Mouse (Mus musculus) kidney, embryonic 16.5 days (tissue): Measurements from ENCODE around the gene Adh5. TPM values are rescaled to one million over a fixed set of nuclear protein-coding genes. Genes with fewer than 3 reads are reported as not detected.
A peak's percentile ranks its signal among the peaks of the same experiment; 100 is the strongest.

Experiments
- ATAC-seq: fragments of 200-750 bp; cut with Nextera tagmentation; 2 replicates; pipeline ENCODE4 v1.8.0; 2017; ENCODE audit warnings: moderate TSS enrichment; ENCODE audit not compliant: low FRiP score, low TSS enrichment
- H3K27ac ChIP-seq: fragments of 300-500 bp; sonication (generic); 2 replicates; pipeline ENCODE4 v1.5.1; 2014; ENCODE audit warnings: low read length
- H3K27me3 ChIP-seq: fragments of 300-500 bp; sonication (generic); 2 replicates; pipeline ENCODE4 v1.6.1; 2014; ENCODE audit warnings: low read length, control low read depth, mixed read lengths; ENCODE audit not compliant: insufficient read depth
- H3K36me3 ChIP-seq: fragments of 300-500 bp; sonication (generic); 2 replicates; pipeline ENCODE4 v1.6.1; 2014; ENCODE audit warnings: low read length, control low read depth, mixed read lengths; ENCODE audit not compliant: insufficient read depth
- H3K4me1 ChIP-seq: fragments of 300-500 bp; sonication (generic); 2 replicates; pipeline ENCODE4 v1.6.1; 2014; ENCODE audit warnings: low read length, control low read depth, mixed read lengths; ENCODE audit not compliant: insufficient read depth
- H3K4me2 ChIP-seq: fragments of 300-500 bp; sonication (generic); replicated peaks from 2 replicates; pipeline ENCODE4 v1.6.1; 2014; ENCODE audit warnings: low read depth, low read length
- H3K4me3 ChIP-seq: fragments of 300-500 bp; sonication (generic); 2 replicates; pipeline ENCODE4 v1.5.1; 2014; ENCODE audit warnings: mild to moderate bottlenecking, low read length
- H3K9ac ChIP-seq: fragments of 300-500 bp; sonication (generic); replicated peaks from 2 replicates; pipeline ENCODE4 v1.6.1; 2014; ENCODE audit warnings: low read length
- H3K9me3 ChIP-seq: fragments of 300-500 bp; sonication (generic); 2 replicates; pipeline ENCODE4 v1.6.1; 2016; ENCODE audit warnings: low read length, control low read depth
- WGBS: fragments of 180-500 bp; shearing (Covaris S2); extraction: QIAGEN DNeasy Blood & Tissue Kit; methylation state at CpG from one replicate; pipeline ENCODE4 v1.1.7; 2014; 5-methylcytosine and 5-hydroxymethylcytosine counted together
- polyA plus RNA-seq: library from polyadenylated mRNA; unstranded; fragments of >200 nt; fragmentation: Nextera tagmentation; extraction: Ambion mirVana; gene quantifications from 2 replicates; pipeline ENCODE4 v1.2.1, GENCODE M21; 2015

Gene Adh5
- polyA plus RNA-seq = 258 and 276 TPM in 2 replicates

DNA sequence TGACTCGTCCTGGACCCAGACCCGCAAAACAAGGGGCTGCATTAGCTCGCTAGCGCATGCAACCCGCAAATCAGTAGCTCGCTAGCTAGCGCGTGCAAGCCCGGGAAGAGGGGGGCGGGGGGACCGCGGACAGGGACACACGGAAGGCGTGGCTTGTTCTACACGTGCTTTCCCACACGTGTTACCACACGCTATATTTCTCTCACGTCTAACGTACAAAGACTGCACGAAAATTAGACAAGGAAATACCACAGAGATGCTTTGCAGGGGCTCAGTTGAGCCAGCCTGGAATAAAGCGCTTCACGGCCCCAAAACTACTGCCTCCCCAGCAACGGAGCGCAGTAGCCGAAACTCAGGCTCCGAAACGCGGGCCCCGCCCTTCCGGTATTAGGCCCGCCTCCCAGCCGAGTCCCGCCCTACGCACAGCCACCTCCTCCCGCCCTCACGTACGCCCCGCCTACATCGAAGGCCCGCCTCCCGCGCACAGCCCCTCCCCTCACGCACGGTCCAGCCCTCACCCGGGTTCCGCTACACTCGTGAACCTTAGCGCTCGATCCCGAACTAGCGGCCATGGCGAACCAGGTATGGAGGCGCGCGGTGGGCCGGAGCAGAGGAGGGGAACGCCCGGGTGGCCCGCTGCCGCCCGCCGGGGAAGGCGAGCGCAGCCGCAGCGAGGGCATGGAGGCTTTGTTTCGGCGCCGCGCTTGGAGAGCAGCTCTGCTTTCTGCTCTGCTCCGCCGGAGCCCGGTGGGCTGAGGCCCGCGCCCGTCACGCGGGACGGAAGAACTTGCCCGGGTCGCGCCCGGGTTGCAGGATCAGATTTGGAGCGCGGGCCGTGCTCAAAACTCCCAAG lies at the start of gene Adh5:
Gene Adh5 (plus strand): TSS at position 482 of the 853 bp plus-strand sequence.
- peak within 1 kb of the TSS; percentile 66 for H3K4me3 ChIP-seq
- H3K4me1 ChIP-seq = peaks cover 13% of the 10 kb centered on the region
- H3K27me3 ChIP-seq = no peaks in the 10 kb centered on the region
- peak within 1 kb of the TSS; percentile 82 for H3K27ac ChIP-seq
- H3K4me2 ChIP-seq = peak within 1 kb of the TSS; percentile 79
- WGBS = under 1% methylated on average over 84 of the region's 86 CpGs
- H3K36me3 ChIP-seq = peaks cover 18% of the 10 kb centered on the region; the same call in 1 of the 2 replicates
- no peaks in the 10 kb centered on the region for H3K9me3 ChIP-seq
- peak within 1 kb of the TSS; percentile 82 for H3K9ac ChIP-seq
- peak; percentile 99 for ATAC-seq

DNA sequence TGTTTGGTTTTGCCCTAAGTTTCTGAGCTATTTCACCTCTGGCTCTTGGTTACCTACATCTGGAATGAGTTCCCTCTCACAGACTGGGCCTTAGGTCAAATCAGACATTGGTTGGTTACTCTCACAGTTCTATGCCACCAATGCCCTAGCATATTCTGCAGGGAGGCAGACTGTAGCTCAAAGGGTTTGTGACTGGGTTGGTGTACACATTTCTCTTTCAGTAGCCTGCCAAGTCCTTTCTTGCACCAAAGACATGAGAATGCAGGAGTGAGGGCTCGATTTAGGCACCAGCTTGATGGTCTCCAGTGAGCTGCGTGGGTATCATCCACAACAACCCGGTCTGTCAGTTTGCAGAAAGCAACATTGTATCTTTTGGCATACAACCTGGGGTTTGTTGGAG lies 38.0 kb upstream of the Adh5 start:
- Histone ChIP-seq H3K36me3 (no peaks in the 10 kb centered on the region), H3K4me2 (no peak overlapping the region), H3K4me1 (0 out of 2 replicates have a peak, but pooled peaks cover 4% of the 10 kb centered on the region), H3K4me3 (no peak overlapping the region), H3K9me3 (no peaks in the 10 kb centered on the region), H3K27ac (no peak overlapping the region), H3K9ac (no peak overlapping the region), H3K27me3 (no peaks in the 10 kb centered on the region)
- 67% methylated on average over 3 of the region's 3 CpGs for WGBS
- no peak for ATAC-seq

DNA sequence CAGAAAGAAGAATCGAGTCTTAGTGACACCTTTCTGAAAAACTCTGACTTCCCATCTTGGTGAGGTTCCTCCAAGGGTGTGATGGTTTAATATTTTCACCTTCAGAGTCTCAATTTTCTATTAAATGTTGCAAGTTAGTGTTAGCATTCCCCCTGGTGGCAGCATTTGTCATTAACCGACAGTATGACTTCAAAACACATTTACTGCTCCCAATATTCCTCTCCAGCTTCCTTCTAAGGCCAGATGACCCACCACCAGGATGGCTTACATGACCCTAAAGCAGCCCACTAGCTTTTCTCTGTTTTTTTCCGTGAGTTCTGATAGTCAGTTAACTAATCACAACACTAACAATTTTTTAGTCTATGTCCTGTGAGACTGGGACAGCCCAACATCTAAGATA lies 37.6 kb upstream of the Adh5 start:
- WGBS = 34% methylated on average over 3 of the region's 3 CpGs
- H3K4me2 ChIP-seq = no peak overlapping the region
- no peaks in the 10 kb centered on the region for H3K36me3 ChIP-seq
- 0 out of 2 replicates have a peak, but pooled peaks cover 4% of the 10 kb centered on the region for H3K4me1 ChIP-seq
- no peaks in the 10 kb centered on the region for H3K27me3 ChIP-seq
- no peak overlapping the region for H3K9ac ChIP-seq
- no peak overlapping the region for H3K27ac ChIP-seq
- no peak overlapping the region for H3K4me3 ChIP-seq
- H3K9me3 ChIP-seq = no peaks in the 10 kb centered on the region
- ATAC-seq = no peak

DNA sequence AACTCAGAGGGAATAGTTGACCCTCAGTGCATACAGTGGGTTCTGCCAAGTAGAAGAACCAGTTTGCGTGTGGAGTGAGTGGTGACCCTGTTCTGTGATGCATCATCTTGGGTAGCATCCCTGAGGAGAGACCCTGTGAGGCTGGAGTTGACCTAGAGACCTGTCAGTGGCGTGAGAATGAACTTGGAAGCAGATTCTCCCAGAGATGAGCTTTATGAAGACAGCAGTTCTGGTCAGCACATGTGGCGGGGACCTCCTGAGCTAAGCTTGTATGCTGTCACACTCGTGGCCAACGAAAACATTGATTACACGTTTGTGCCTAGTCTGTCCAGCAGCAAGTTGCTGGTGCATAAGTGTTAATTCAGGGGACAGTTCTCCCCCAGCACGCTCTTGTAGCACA lies 37.1 kb upstream of the Adh5 start:
- no peak overlapping the region for H3K27ac ChIP-seq

DNA sequence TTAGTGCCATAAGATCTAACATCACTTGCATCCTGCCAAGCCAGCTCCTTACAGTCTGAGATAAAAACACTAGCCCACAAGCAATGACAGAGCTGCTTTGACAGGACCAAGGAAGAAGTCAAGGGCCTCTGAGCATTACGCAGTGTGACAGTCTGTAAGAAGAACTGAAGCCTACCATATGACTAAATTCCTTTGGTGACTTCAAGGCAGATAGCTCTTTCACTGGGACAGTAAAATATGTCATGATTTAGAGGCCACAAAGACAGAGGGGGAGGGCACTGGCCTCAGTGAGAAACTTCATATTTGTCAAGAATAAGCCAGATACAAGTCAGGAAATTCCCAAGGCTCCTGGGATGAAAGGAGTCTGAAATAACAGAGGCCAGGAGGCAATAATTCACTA lies 35.0 kb upstream of the Adh5 start:
- H3K9me3 ChIP-seq = no peaks in the 10 kb centered on the region
- no peak overlapping the region for H3K4me3 ChIP-seq
- H3K4me1 ChIP-seq = 0 out of 2 replicates have a peak, but pooled peaks cover 4% of the 10 kb centered on the region
- no peaks in the 10 kb centered on the region for H3K36me3 ChIP-seq
- ATAC-seq = peak; percentile 90
- WGBS = 65% methylated on average over 1 of the region's 1 CpGs
- H3K4me2 ChIP-seq = no peak overlapping the region
- no peak overlapping the region for H3K9ac ChIP-seq
- no peaks in the 10 kb centered on the region for H3K27me3 ChIP-seq
- peak overlapping the region; percentile 47; the same call in 1 of the 2 replicates for H3K27ac ChIP-seq

More for the DNA sequence above, 37.1 kb upstream of the Adh5 start:
- Histone ChIP-seq H3K27me3 (no peaks in the 10 kb centered on the region), H3K9me3 (no peaks in the 10 kb centered on the region), H3K36me3 (no peaks in the 10 kb centered on the region), H3K4me2 (no peak overlapping the region), H3K9ac (no peak overlapping the region), H3K4me3 (no peak overlapping the region), H3K4me1 (0 out of 2 replicates have a peak, but pooled peaks cover 4% of the 10 kb centered on the region)
- ATAC-seq = peak; percentile 50; the same call in 1 of the 2 replicates
- 57% methylated on average over 7 of the region's 7 CpGs for WGBS

DNA sequence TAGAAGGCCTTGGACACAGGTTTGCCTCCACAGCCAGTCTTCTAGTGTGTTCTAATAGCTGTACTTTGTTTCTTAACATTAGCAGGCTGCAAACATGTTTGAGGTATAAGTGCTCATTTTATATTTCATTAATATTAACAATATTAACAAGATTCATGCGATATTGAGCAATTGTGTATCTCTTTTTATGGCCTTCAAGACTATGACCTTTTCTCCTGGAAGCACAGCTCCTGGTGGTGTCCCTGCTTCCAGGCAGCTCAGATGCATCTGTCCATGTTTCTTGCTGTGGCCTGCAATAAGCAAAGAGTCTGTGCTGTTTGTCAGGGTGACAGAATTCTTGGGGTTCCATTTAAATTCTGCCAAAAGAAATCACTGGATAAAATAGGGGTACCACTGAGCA lies 33.3 kb upstream of the Adh5 start:
- Histone ChIP-seq H3K9ac (no peak overlapping the region), H3K36me3 (no peaks in the 10 kb centered on the region), H3K4me3 (no peak overlapping the region), H3K4me2 (no peak overlapping the region), H3K9me3 (no peaks in the 10 kb centered on the region), H3K27ac (no peak overlapping the region), H3K4me1 (0 out of 2 replicates have a peak, but pooled peaks cover 4% of the 10 kb centered on the region), H3K27me3 (no peaks in the 10 kb centered on the region)
- WGBS = 90% methylated on average over 1 of the region's 1 CpGs
- no peak for ATAC-seq

DNA sequence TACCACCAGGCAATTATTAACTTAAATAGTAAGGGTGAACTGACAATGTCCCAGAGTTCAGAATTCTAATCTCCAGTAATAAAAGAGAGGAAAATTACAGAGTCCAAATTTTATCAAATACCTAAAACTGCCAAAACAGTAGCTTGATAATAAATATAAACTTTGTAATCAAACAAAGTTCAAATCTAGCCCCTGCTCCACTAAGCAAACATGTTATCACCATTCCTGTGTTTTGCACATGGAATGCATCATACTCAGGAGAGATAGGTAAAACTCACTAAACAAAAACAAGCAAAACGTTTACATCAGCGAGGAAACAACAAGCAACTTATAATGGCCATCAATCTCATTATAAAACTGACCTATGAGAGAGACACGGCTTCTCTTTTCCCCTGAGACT lies 32.7 kb upstream of the Adh5 start:
- Histone ChIP-seq H3K4me1 (0 out of 2 replicates have a peak, but pooled peaks cover 4% of the 10 kb centered on the region), H3K9me3 (no peaks in the 10 kb centered on the region), H3K27ac (no peak overlapping the region), H3K36me3 (no peaks in the 10 kb centered on the region), H3K9ac (no peak overlapping the region), H3K4me3 (no peak overlapping the region), H3K27me3 (no peaks in the 10 kb centered on the region), H3K4me2 (no peak overlapping the region)
- ATAC-seq = no peak
- WGBS = 69% methylated on average over 3 of the region's 3 CpGs

DNA sequence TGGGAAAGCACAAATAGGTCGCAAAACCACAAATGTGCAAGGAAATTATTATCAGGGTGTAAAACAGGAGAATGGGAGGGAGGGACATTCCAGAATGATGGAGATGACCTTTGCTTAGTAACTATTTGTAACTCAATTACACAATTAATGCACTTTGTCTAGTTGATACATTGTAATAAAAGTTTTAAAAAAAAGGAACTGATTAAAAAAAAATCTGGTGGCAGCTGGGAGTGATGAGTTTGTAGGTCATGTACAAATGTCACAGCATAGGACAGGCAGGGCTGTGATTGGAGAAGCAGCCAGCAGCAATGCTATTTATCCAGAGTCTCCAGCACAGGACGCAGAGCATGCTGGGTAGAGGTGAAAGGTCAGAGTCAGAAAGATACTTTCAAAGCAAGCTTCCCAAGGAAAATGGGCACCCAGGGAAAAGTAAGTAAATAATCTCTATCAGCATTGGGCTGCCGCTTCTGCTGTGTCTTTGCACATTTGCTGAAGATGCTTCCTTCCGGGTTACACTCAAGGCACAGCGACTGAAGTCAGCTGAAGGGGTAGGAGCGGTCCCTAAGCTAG lies 27.7 kb upstream of the Adh5 start, which contains the start of gene Adh4:
Gene Adh4 (plus strand): TSS at position 346 of the 570 bp plus-strand sequence.
- H3K27me3 ChIP-seq = no peaks in the 10 kb centered on the region
- WGBS = 68% methylated on average over 6 of the region's 6 CpGs
- H3K9ac ChIP-seq = no peak within 1 kb of the TSS
- no peak within 1 kb of the TSS for H3K4me2 ChIP-seq
- H3K4me1 ChIP-seq = no peaks in the 10 kb centered on the region
- no peak for ATAC-seq
- H3K36me3 ChIP-seq = no peaks in the 10 kb centered on the region
- no peak within 1 kb of the TSS for H3K27ac ChIP-seq
- no peaks in the 10 kb centered on the region for H3K9me3 ChIP-seq
- no peak within 1 kb of the TSS for H3K4me3 ChIP-seq

DNA sequence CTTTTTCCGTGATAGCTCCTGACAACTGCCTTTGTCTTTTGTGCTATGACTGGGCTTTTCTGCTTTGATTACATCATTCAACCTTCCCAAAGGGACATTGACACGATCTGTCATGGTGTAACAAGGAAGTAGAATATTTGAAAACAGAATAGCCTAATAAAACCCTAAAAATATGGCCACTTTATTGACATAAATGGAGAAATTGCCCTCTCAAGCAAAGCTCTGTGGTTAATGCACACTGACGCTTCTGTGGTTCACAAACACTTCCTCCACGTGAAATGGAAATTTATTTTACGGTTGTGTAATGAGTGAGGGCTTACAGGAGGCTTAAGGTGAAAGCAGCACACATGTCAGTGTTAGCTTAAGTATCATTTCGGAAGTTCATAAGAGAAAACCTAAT lies 23.5 kb upstream of the Adh5 start:
- no peak for ATAC-seq
- Histone ChIP-seq H3K4me1 (no peaks in the 10 kb centered on the region), H3K4me2 (no peak overlapping the region), H3K36me3 (no peaks in the 10 kb centered on the region), H3K9ac (no peak overlapping the region), H3K27me3 (no peaks in the 10 kb centered on the region), H3K27ac (no peak overlapping the region), H3K9me3 (no peaks in the 10 kb centered on the region), H3K4me3 (no peak overlapping the region)
- 70% methylated on average over 6 of the region's 6 CpGs for WGBS

DNA sequence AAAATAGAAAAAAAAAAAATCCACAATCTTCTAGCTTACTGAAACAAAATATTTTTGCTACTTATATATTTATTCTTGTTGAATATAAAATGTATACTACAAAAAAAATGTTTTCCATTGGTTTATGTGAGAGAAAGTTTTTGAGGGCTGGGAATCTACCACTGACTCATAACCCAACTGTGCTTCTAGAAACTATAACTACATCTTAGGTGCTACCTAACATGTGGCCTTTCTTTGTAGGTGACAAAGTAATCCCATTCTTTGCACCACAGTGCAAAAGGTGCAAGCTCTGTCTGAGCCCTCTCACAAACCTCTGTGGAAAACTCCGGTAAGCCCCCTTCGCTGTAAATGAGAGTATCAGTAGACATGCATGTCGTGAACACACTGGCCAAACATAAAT lies 22.5 kb upstream of the Adh5 start:
- no peak for ATAC-seq
- H3K4me2 ChIP-seq = no peak overlapping the region
- 93% methylated on average over 3 of the region's 3 CpGs for WGBS
- H3K36me3 ChIP-seq = no peaks in the 10 kb centered on the region
- H3K9ac ChIP-seq = no peak overlapping the region
- no peaks in the 10 kb centered on the region for H3K4me1 ChIP-seq
- no peaks in the 10 kb centered on the region for H3K9me3 ChIP-seq
- H3K4me3 ChIP-seq = no peak overlapping the region
- no peaks in the 10 kb centered on the region for H3K27me3 ChIP-seq
- H3K27ac ChIP-seq = no peak overlapping the region
